Mouse (Mus musculus) urinary bladder, adult 2 months (tissue): Measurements from ENCODE around the gene Vapb. TPM values are rescaled to one million over a fixed set of nuclear protein-coding genes. Genes with fewer than 3 reads are reported as not detected.
"Not testable (repeated sequence)": the region's sequence is repeated elsewhere in the genome, so short reads cannot be mapped to it uniquely, and the experiment has no call there.

Experiments
- DNase-seq: peaks from one replicate; pipeline ENCODE4 v3.0.0; 2022; ENCODE audit warnings: low spot score
- polyA plus RNA-seq: library from polyadenylated mRNA; depleted of rRNA; stranded (reverse); fragments of >200 nt; gene quantifications from 2 replicates; pipeline ENCODE4 v1.2.3, GENCODE M21; 2012; rRNA removed

The Vapb gene
- 54.9 and 63.5 TPM in 2 replicates for polyA plus RNA-seq

- peak; percentile 99 for DNase-seq
Observed at GRCm38 (mm10) chr2:173737222-173737989, at the start of gene Vapb. Gene Vapb (plus strand): TSS chr2:173737511.

- no peak for DNase-seq
Observed at GRCm38 (mm10) chr2:173689835-173690234, 47.5 kb upstream of the Vapb start.

GRCm38 (mm10) chr2:173691748-173692147 lies 45.6 kb upstream of the Vapb start:
- no peak for DNase-seq

- no peak for DNase-seq
Observed at GRCm38 (mm10) chr2:173692693-173693092, 44.6 kb upstream of the Vapb start.

- no peak for DNase-seq
Observed at GRCm38 (mm10) chr2:173698850-173699249, 38.5 kb upstream of the Vapb start.

- DNase-seq: no peak
Observed at GRCm38 (mm10) chr2:173702096-173702866, 35.0 kb upstream of the Vapb start.

- DNase-seq: no peak
Observed at GRCm38 (mm10) chr2:173702867-173703237, 34.5 kb upstream of the Vapb start.

- DNase-seq: no peak
Observed at GRCm38 (mm10) chr2:173705827-173706551, 31.3 kb upstream of the Vapb start.

GRCm38 (mm10) chr2:173707626-173708025 lies 29.7 kb upstream of the Vapb start:
- not testable (repeated sequence) for DNase-seq

- DNase-seq: no peak
Observed at GRCm38 (mm10) chr2:173710193-173710592, 27.1 kb upstream of the Vapb start.

- no peak for DNase-seq
Observed at GRCm38 (mm10) chr2:173712656-173713055, 24.7 kb upstream of the Vapb start.

GRCm38 (mm10) chr2:173713241-173713640 lies 24.1 kb upstream of the Vapb start:
- DNase-seq: no peak

GRCm38 (mm10) chr2:173714620-173715218 lies 22.6 kb upstream of the Vapb start:
- DNase-seq: no peak

GRCm38 (mm10) chr2:173716966-173717365 lies 20.3 kb upstream of the Vapb start:
- no peak for DNase-seq

- DNase-seq: not testable (repeated sequence)
Observed at GRCm38 (mm10) chr2:173719115-173719514, 18.2 kb upstream of the Vapb start, which contains the start of gene 1700010B08Rik. Gene 1700010B08Rik (plus strand): TSS chr2:173719415.

GRCm38 (mm10) chr2:173722251-173722857 lies 15.0 kb upstream of the Vapb start:
- DNase-seq: no peak

- DNase-seq: no peak
Observed at GRCm38 (mm10) chr2:173724382-173724781, 12.9 kb upstream of the Vapb start.

GRCm38 (mm10) chr2:173724940-173725807 lies 12.1 kb upstream of the Vapb start:
- DNase-seq: no peak

- DNase-seq: no peak
Observed at GRCm38 (mm10) chr2:173725819-173726218, 11.5 kb upstream of the Vapb start.

- DNase-seq: no peak
Observed at GRCm38 (mm10) chr2:173730444-173730966, 6.8 kb upstream of the Vapb start.
